Mouse (Mus musculus): ENCODE results near the gene Zfr. TPM values are rescaled to one million over a fixed set of nuclear protein-coding genes. Genes with fewer than 3 reads are reported as not detected.
A peak's percentile ranks its signal among the peaks of the same experiment; 100 is the strongest.
"Not testable (repeated sequence)": the region's sequence is repeated elsewhere in the genome, so short reads cannot be mapped to it uniquely, and the experiment has no call there.

Gene Zfr
- polyA plus RNA-seq, 1 experiment from 2014 or later = 113 TPM

DNA sequence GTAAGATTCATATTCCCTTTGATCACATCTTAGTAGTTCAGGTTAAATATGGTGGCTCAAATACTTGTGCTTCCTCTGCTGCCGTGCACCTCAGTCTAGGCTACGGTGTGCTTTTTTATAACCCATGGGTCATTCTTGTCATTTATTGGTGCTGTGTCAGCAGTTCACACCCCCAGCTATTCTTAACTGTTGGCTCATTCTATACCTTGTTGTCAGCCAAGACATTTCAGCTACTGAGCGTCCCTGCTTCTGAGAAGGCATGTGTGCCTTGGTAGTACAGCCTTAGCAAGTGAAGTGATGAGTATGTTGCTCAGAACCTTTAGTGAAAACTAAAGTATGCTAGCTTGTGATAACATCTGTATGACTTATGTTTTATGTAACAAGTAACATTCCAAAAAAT, 17.7 kb downstream of the Zfr start:
- no peak overlapping the region for H3K4me3 ChIP-seq (replicated peaks)
- H3K4me2 ChIP-seq = no peak overlapping the region
- no peaks in the 10 kb centered on the region for H3K4me1 ChIP-seq (replicated peaks)
- H3K36me3 ChIP-seq = peaks cover 32% of the 10 kb centered on the region
- no peak overlapping the region for H3K27ac ChIP-seq
- no peaks in the 10 kb centered on the region for H3K9me3 ChIP-seq
- WGBS = 50% methylated on average over 3 of the region's 3 CpGs
- H3K27me3 ChIP-seq = no peaks in the 10 kb centered on the region
- ATAC-seq (ENCODE audit: insufficient number of reproducible peaks, insufficient read depth, low FRiP score, low TSS enrichment, low read depth) = no peak
- no peak overlapping the region for H3K9ac ChIP-seq (replicated peaks)

DNA sequence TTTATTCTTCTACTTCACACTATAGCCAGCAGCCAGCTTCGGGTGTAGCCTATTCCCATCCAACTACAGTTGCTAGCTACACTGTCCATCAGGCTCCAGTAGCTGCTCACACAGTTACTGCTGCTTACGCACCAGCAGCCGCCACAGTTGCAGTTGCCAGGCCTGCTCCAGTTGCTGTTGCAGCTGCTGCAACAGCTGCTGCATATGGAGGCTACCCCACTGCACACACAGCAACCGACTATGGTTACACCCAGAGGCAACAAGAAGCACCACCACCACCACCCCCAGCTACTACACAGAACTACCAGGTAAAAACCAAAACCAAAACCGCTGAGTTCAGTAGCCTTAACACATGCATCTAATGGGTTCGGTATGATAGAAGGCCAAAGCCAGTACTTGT, 18.7 kb downstream of the Zfr start:
- Histone ChIP-seq H3K27ac (no peak overlapping the region), H3K4me2 (no peak overlapping the region), H3K36me3 (peaks cover 42% of the 10 kb centered on the region), H3K27me3 (no peaks in the 10 kb centered on the region), H3K4me1 (replicated peaks) (no peaks in the 10 kb centered on the region), H3K9ac (replicated peaks) (no peak overlapping the region), H3K4me3 (replicated peaks) (no peak overlapping the region), H3K9me3 (no peaks in the 10 kb centered on the region)
- ATAC-seq (ENCODE audit: insufficient number of reproducible peaks, insufficient read depth, low FRiP score, low TSS enrichment, low read depth) = 0 out of 2 replicates have a peak, but pooled peaks have one; percentile 42
- WGBS = 87% methylated on average over 6 of the region's 6 CpGs

DNA sequence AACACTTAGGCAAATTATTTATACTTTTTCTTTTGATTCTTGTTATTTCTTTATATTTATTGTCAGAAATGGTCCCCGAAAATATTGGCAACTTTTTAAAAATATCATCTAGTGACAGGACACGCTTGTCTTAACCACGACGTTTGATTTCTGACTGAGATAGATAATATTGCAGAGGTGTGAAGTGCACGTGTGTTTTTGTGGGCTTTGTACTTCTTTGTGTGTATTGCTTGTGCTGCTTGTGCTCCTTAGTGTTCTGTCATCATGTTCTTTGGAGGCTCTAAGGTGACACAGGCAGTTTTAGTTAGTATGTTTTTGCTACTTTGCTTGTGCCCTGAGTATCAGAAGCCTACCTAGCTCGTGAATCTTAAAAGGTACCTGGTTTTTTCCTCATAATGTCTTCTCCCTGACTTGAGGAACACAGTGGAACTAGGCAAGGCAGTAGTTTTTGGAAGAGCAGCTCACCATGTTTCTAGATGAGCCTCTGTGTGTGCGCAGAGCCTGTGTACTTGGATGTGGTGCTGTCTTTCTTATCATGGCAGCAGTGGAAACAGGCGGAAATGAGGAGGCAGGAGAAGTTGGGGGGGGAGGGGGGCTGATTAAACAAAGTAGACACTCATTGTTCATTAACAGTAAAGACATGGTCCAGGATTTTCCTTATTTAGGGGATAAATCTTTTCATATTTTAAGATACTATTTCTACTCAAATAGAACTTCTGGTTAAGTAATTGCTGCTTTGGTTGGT, 23.5 kb downstream of the Zfr start:
- H3K36me3 ChIP-seq = peaks cover 53% of the 10 kb centered on the region
- no peaks in the 10 kb centered on the region for H3K4me1 ChIP-seq (replicated peaks)
- H3K27ac ChIP-seq = no peak overlapping the region
- 93% methylated on average over 8 of the region's 8 CpGs for WGBS
- H3K4me2 ChIP-seq = no peak overlapping the region
- H3K9me3 ChIP-seq = no peaks in the 10 kb centered on the region
- H3K27me3 ChIP-seq = no peaks in the 10 kb centered on the region
- H3K4me3 ChIP-seq (replicated peaks) = no peak overlapping the region
- no peak for ATAC-seq (ENCODE audit: insufficient number of reproducible peaks, insufficient read depth, low FRiP score, low TSS enrichment, low read depth)
- no peak overlapping the region for H3K9ac ChIP-seq (replicated peaks)

DNA sequence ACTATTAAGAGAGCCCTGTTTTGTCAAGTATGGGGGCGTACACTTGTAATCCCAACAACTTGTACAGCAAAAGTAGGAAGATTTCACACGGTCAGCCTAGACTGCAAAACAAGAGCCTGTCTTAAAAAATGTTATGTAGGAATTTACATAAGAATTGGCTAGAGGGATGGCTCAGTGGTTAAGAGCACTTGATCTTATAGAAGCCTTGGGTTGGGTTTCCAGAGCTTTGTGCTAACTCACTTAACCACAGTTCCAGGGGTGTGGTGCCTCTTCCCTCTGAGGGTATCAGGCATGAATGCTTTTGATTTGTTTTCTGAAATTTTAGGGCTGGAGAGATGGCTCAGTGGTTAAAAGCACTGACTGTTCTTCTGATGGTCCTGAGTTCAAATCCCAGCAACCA, 29.8 kb downstream of the Zfr start:
- 95% methylated on average over 2 of the region's 2 CpGs for WGBS
- H3K4me3 ChIP-seq (replicated peaks) = no peak overlapping the region
- no peaks in the 10 kb centered on the region for H3K4me1 ChIP-seq (replicated peaks)
- no peak for ATAC-seq (ENCODE audit: insufficient number of reproducible peaks, insufficient read depth, low FRiP score, low TSS enrichment, low read depth)
- no peak overlapping the region for H3K4me2 ChIP-seq
- no peaks in the 10 kb centered on the region for H3K27me3 ChIP-seq
- no peak overlapping the region for H3K27ac ChIP-seq
- H3K36me3 ChIP-seq = peaks cover 69% of the 10 kb centered on the region
- no peak overlapping the region for H3K9ac ChIP-seq (replicated peaks)
- H3K9me3 ChIP-seq = no peaks in the 10 kb centered on the region

DNA sequence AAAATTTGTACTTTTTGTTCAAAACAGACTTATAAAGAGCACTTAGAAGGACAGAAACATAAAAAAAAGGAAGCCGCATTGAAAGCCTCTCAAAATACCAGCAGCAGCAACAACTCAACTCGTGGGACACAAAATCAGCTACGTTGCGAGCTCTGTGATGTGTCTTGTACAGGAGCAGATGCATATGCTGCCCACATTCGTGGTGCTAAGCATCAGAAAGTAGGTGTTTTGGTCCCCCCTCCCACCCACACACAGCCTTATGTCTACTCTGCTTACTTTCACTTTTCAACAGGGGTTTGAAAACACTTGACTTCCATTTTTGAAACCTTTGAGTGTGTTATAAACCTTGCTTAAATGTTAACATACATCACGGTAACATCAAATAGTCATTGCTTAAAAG, 31.9 kb downstream of the Zfr start:
- Histone ChIP-seq H3K4me2 (no peak overlapping the region), H3K36me3 (peaks cover 79% of the 10 kb centered on the region), H3K27me3 (no peaks in the 10 kb centered on the region), H3K9me3 (no peaks in the 10 kb centered on the region), H3K9ac (replicated peaks) (no peak overlapping the region), H3K4me1 (replicated peaks) (no peaks in the 10 kb centered on the region), H3K4me3 (replicated peaks) (no peak overlapping the region), H3K27ac (no peak overlapping the region)
- no peak for ATAC-seq (ENCODE audit: insufficient number of reproducible peaks, insufficient read depth, low FRiP score, low TSS enrichment, low read depth)
- 92% methylated on average over 6 of the region's 6 CpGs for WGBS

DNA sequence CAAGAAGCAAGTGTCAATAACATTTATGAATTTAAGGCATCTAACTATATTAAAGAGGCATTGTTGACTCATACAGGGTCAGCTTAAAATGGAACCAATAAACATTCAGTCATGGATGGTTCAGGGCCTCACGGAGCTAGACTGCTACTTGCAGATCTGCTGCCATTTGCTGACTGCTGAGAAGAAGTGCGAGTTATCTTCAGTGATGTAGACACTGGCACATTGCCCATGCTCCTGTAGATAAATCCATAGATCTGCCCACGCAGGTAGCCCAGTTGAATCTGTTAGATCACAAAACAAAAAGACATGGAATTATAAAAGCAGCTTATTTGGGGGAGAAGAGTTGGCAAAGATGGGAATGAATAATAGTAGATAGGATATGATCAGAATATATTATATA, 36.1 kb downstream of the Zfr start:
- 95% methylated on average over 3 of the region's 3 CpGs for WGBS

DNA sequence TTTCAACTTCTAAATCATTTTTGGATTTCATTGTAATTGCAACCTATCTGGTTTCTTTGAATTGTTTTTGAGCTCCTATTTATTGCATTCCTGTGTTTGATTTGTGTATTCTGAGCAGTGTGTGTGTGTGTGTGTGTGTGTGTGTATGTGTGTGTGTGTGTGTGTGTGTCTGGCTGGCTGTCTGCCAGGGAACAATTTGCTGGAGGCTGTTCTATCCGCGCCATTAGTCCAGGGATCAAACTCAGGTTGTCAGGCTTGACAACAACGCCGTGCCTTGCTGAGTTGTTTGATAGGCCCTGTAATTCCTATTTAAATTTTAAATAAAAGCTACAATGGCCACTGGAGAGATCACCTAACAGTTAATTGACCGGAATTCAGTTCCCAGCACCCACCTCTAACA, 60.5 kb downstream of the Zfr start:
- Histone ChIP-seq H3K9me3 (no peaks in the 10 kb centered on the region), H3K27me3 (no peaks in the 10 kb centered on the region), H3K4me1 (replicated peaks) (no peaks in the 10 kb centered on the region), H3K4me3 (replicated peaks) (no peak overlapping the region), H3K27ac (no peak overlapping the region), H3K9ac (replicated peaks) (no peak overlapping the region), H3K4me2 (no peak overlapping the region), H3K36me3 (peaks cover 81% of the 10 kb centered on the region)
- no peak for ATAC-seq (ENCODE audit: insufficient number of reproducible peaks, insufficient read depth, low FRiP score, low TSS enrichment, low read depth)
- WGBS = 89% methylated on average over 5 of the region's 5 CpGs

More for the DNA sequence above, 36.1 kb downstream of the Zfr start:
- no peak overlapping the region for H3K9ac ChIP-seq (replicated peaks)
- H3K27me3 ChIP-seq = no peaks in the 10 kb centered on the region
- H3K36me3 ChIP-seq = peaks cover 88% of the 10 kb centered on the region
- H3K4me1 ChIP-seq (replicated peaks) = no peaks in the 10 kb centered on the region
- H3K9me3 ChIP-seq = no peaks in the 10 kb centered on the region
- H3K4me2 ChIP-seq = no peak overlapping the region
- H3K4me3 ChIP-seq (replicated peaks) = no peak overlapping the region
- no peak for ATAC-seq (ENCODE audit: insufficient number of reproducible peaks, insufficient read depth, low FRiP score, low TSS enrichment, low read depth)
- H3K27ac ChIP-seq = no peak overlapping the region

DNA sequence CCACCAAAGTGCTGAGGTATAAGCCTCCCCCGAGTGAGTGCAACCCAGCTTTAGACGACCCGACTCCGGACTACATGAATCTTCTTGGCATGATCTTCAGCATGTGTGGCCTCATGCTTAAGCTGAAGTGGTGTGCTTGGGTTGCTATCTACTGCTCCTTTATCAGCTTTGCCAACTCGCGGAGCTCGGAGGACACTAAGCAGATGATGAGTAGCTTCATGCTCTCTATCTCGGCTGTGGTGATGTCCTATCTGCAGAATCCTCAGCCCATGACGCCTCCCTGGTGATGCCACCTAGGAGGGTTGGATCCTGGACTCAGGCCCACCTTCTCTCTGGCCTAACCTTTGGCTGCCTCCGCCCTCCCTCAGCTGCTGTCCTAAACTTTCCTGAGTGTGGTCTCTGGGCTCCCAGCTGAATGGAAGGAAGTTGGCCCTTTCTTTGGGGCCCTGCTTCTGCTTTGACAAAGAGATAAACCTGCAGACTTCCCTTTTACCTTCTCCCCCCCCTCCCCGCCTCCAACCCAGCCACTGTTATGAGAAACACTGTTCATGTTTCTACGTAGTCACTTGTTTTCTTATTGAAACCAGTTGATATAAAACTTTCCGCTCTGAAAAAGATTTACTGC, 63.7 kb downstream of the Zfr start:
- H3K27ac ChIP-seq; H3K4me3 ChIP-seq (replicated peaks); H3K9me3 ChIP-seq; H3K4me1 ChIP-seq (replicated peaks); H3K4me2 ChIP-seq; H3K9ac ChIP-seq (replicated peaks); H3K27me3 ChIP-seq; ATAC-seq (ENCODE audit: insufficient number of reproducible peaks, insufficient read depth, low FRiP score, low TSS enrichment, low read depth): not testable (repeated sequence)
- peaks cover 76% of the 10 kb centered on the region for H3K36me3 ChIP-seq
- WGBS = 93% methylated on average over 13 of the region's 13 CpGs

DNA sequence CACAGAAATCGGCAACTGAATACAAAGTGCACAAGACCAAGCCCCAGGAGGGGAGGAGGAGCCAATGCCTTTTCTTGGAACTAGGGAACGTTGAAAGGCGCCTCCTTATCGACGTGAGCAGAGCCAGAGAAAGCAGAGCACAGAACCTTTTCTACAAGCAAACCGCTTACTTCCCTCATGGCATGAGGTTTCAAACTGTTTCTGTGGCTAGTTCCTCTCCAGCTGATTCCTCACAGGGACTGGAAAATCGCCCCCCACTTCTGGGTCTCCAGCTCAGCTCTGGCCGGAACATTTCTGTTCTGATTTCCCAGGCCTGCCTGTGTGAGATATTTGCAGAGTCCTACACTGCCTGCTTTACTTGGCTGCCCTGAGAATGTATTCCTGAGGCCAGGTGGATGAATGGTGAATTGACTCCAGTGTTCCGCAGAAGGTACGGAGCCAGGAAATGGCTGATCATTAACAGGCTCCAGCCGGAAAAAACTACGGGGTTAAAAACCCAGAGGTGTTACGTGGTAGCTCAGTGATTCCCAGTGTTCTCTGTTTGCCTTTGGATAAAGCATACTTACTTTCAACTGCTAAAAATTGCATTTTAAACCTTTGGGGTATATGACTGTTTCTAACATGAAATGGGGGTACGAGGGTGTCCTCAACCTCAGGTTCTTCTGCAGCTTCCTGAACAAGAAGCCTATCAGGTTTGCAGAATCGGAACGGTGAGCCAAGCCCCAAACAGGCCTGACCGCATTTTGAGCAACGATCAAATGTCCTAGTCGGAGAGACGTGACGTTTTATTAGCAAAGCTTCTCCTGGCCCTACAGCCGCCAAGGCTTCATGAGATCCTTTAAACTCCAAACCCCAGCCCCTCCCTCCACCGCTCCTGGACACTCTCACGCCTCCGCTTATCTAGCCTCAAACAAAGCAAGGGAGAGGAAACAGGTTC, 76.5 kb downstream of the Zfr start:
- no peak overlapping the region for H3K4me3 ChIP-seq (replicated peaks)
- H3K27ac ChIP-seq = peak overlapping the region; percentile 90
- 34% methylated on average over 25 of the region's 25 CpGs for WGBS
- H3K4me1 ChIP-seq (replicated peaks) = peaks cover 35% of the 10 kb centered on the region
- peak overlapping the region; percentile 40 for H3K4me2 ChIP-seq
- no peaks in the 10 kb centered on the region for H3K27me3 ChIP-seq
- H3K9ac ChIP-seq (replicated peaks) = no peak overlapping the region
- peaks cover 16% of the 10 kb centered on the region for H3K36me3 ChIP-seq
- no peaks in the 10 kb centered on the region for H3K9me3 ChIP-seq
- ATAC-seq (ENCODE audit: insufficient number of reproducible peaks, insufficient read depth, low FRiP score, low TSS enrichment, low read depth) = peak; percentile 90

DNA sequence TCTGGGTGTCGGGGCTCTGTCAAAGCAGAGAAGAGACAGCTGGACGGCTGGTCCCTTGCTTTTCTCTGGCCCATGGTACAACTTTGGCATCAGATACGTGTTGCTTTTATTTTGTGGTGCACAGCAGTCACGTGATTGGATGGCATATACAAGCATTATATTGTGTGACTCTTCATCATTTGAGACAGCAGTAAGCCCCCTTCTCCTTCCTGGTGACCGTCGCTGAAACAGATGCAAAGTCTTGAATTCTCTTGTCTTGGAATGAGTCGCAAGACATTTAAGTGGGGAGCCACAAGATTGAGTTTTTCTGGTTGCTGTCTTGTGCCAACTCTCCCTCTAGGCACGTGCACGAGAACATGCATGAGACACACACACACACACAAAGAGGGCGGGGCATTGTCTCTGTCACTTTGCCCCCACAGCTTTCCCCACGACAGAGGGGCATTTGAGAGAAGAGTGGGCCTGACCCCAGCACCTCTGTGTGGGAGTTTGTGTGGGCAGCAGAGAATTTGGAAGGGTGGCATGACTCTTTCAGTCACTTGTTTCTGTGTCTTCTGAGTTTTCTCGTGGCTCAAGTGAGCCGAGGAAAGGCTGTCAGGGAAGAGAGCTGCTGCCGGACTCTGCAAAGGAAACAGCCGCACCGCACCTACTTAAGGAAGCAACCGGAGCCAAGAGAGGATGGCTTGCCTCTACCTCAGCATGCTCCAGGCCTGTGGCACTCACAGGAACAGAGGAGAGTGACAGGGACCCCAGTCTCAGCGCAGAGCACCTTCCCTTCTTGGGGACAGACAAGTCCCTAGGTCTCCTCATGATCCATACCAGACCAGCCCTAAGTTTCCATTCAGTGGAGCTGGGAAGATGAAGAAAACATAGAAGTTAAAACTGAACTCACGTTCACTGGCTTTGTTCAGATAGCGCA, 77.4 kb downstream of the Zfr start:
- Histone ChIP-seq H3K4me1 (replicated peaks) (peaks cover 35% of the 10 kb centered on the region), H3K27ac (peak overlapping the region; percentile 90), H3K36me3 (peaks cover 13% of the 10 kb centered on the region), H3K4me3 (replicated peaks) (no peak overlapping the region), H3K27me3 (no peaks in the 10 kb centered on the region), H3K9ac (replicated peaks) (no peak overlapping the region), H3K4me2 (peak overlapping the region; percentile 40), H3K9me3 (no peaks in the 10 kb centered on the region)
- WGBS = 73% methylated on average over 20 of the region's 20 CpGs
- ATAC-seq (ENCODE audit: insufficient number of reproducible peaks, insufficient read depth, low FRiP score, low TSS enrichment, low read depth) = no peak

Data from limb, embryonic 12.5 days (tissue).